Mouse (Mus musculus): ENCODE measurements around the gene Nr2f2. TPM values are rescaled to one million over a fixed set of nuclear protein-coding genes. Genes with fewer than 3 reads are reported as not detected.

Nr2f2 gene
- polyA plus RNA-seq, 1 experiment from 2014 or later, result 24.6 TPM

GRCm38 (mm10) chr7:70354606-70355356, 11.8 kb downstream of the Nr2f2 start:
- no peak overlapping the region for H3K27ac ChIP-seq (ENCODE audit: low read length)
- peak overlapping the region; percentile 87 for H3K4me2 ChIP-seq (ENCODE audit: low read depth, low read length)
- peaks cover 34% of the 10 kb centered on the region for H3K4me1 ChIP-seq (ENCODE audit: control insufficient read depth, insufficient read depth, low read length)
- peak overlapping the region; percentile 46 for H3K9ac ChIP-seq (ENCODE audit: low read depth, low read length)
- no peaks in the 10 kb centered on the region for H3K9me3 ChIP-seq (ENCODE audit: control insufficient read depth, low read length)
- ATAC-seq, result no peak
- 26% methylated on average over 14 of the region's 14 CpGs for WGBS
- peak overlapping the region; percentile 38 for H3K4me3 ChIP-seq (ENCODE audit: low read length)
- H3K27me3 ChIP-seq (replicated peaks; ENCODE audit: control insufficient read depth, insufficient read depth, low read length), result no peaks in the 10 kb centered on the region
- no peaks in the 10 kb centered on the region for H3K36me3 ChIP-seq (ENCODE audit: control insufficient read depth, insufficient read depth, low read length)

- Histone ChIP-seq H3K36me3 (ENCODE audit: control insufficient read depth, insufficient read depth, low read length) (no peaks in the 10 kb centered on the region), H3K4me1 (ENCODE audit: control insufficient read depth, insufficient read depth, low read length) (peaks cover 36% of the 10 kb centered on the region), H3K4me3 (ENCODE audit: low read length) (no peak overlapping the region), H3K9me3 (ENCODE audit: control insufficient read depth, low read length) (no peaks in the 10 kb centered on the region), H3K9ac (ENCODE audit: low read depth, low read length) (no peak overlapping the region; the same call in 1 of the 2 replicates), H3K27me3 (replicated peaks; ENCODE audit: control insufficient read depth, insufficient read depth, low read length) (no peaks in the 10 kb centered on the region), H3K4me2 (ENCODE audit: low read depth, low read length) (peak overlapping the region; percentile 42; the same call in 1 of the 2 replicates), H3K27ac (ENCODE audit: low read length) (no peak overlapping the region)
- no peak for ATAC-seq
- WGBS, result 8% methylated on average over 4 of the region's 4 CpGs
Measured at GRCm38 (mm10) chr7:70353151-70353550, 13.4 kb downstream of the Nr2f2 start.

GRCm38 (mm10) chr7:70352617-70353016, 13.9 kb downstream of the Nr2f2 start:
- H3K27ac ChIP-seq (ENCODE audit: low read length), result no peak overlapping the region
- H3K27me3 ChIP-seq (replicated peaks; ENCODE audit: control insufficient read depth, insufficient read depth, low read length), result no peaks in the 10 kb centered on the region
- peak overlapping the region; percentile 86 for H3K4me2 ChIP-seq (ENCODE audit: low read depth, low read length)
- no peaks in the 10 kb centered on the region for H3K36me3 ChIP-seq (ENCODE audit: control insufficient read depth, insufficient read depth, low read length)
- ATAC-seq, result no peak
- H3K9ac ChIP-seq (ENCODE audit: low read depth, low read length), result no peak overlapping the region
- H3K4me1 ChIP-seq (ENCODE audit: control insufficient read depth, insufficient read depth, low read length), result peaks cover 33% of the 10 kb centered on the region
- WGBS, result 39% methylated on average over 3 of the region's 3 CpGs
- H3K9me3 ChIP-seq (ENCODE audit: control insufficient read depth, low read length), result no peaks in the 10 kb centered on the region
- H3K4me3 ChIP-seq (ENCODE audit: low read length), result peak overlapping the region; percentile 66; the same call in 1 of the 2 replicates

GRCm38 (mm10) chr7:70351981-70352560, 14.5 kb downstream of the Nr2f2 start:
- peaks cover 31% of the 10 kb centered on the region for H3K4me1 ChIP-seq (ENCODE audit: control insufficient read depth, insufficient read depth, low read length)
- H3K27ac ChIP-seq (ENCODE audit: low read length), result 0 out of 2 replicates have a peak overlapping the region, but pooled peaks have one; percentile 34
- no peaks in the 10 kb centered on the region for H3K27me3 ChIP-seq (replicated peaks; ENCODE audit: control insufficient read depth, insufficient read depth, low read length)
- ATAC-seq, result no peak
- peak overlapping the region; percentile 86 for H3K4me2 ChIP-seq (ENCODE audit: low read depth, low read length)
- H3K9ac ChIP-seq (ENCODE audit: low read depth, low read length), result no peak overlapping the region
- 4% methylated on average over 1 of the region's 1 CpGs for WGBS
- H3K4me3 ChIP-seq (ENCODE audit: low read length), result peak overlapping the region; percentile 66
- H3K36me3 ChIP-seq (ENCODE audit: control insufficient read depth, insufficient read depth, low read length), result no peaks in the 10 kb centered on the region
- no peaks in the 10 kb centered on the region for H3K9me3 ChIP-seq (ENCODE audit: control insufficient read depth, low read length)

GRCm38 (mm10) chr7:70350781-70351551, 15.6 kb downstream of the Nr2f2 start:
- Histone ChIP-seq H3K9me3 (ENCODE audit: control insufficient read depth, low read length) (no peaks in the 10 kb centered on the region), H3K4me3 (ENCODE audit: low read length) (peak overlapping the region; percentile 66), H3K9ac (ENCODE audit: low read depth, low read length) (peak overlapping the region; percentile 84), H3K4me1 (ENCODE audit: control insufficient read depth, insufficient read depth, low read length) (peaks cover 24% of the 10 kb centered on the region), H3K27me3 (replicated peaks; ENCODE audit: control insufficient read depth, insufficient read depth, low read length) (no peaks in the 10 kb centered on the region), H3K4me2 (ENCODE audit: low read depth, low read length) (peak overlapping the region; percentile 86), H3K36me3 (ENCODE audit: control insufficient read depth, insufficient read depth, low read length) (no peaks in the 10 kb centered on the region), H3K27ac (ENCODE audit: low read length) (peak overlapping the region; percentile 85)
- WGBS, result under 1% methylated on average over 40 of the region's 55 CpGs
- ATAC-seq, result peak; percentile 64

- WGBS, result 32% methylated on average over 20 of the region's 20 CpGs
- H3K4me2 ChIP-seq (ENCODE audit: low read depth, low read length), result peak overlapping the region; percentile 86
- H3K4me1 ChIP-seq (ENCODE audit: control insufficient read depth, insufficient read depth, low read length), result peaks cover 22% of the 10 kb centered on the region
- peak; percentile 17; the same call in 1 of the 2 replicates for ATAC-seq
- H3K27me3 ChIP-seq (replicated peaks; ENCODE audit: control insufficient read depth, insufficient read depth, low read length), result no peaks in the 10 kb centered on the region
- peak overlapping the region; percentile 66 for H3K4me3 ChIP-seq (ENCODE audit: low read length)
- H3K9me3 ChIP-seq (ENCODE audit: control insufficient read depth, low read length), result no peaks in the 10 kb centered on the region
- H3K9ac ChIP-seq (ENCODE audit: low read depth, low read length), result peak overlapping the region; percentile 84; the same call in 1 of the 2 replicates
- H3K27ac ChIP-seq (ENCODE audit: low read length), result peak overlapping the region; percentile 85; the same call in 1 of the 2 replicates
- H3K36me3 ChIP-seq (ENCODE audit: control insufficient read depth, insufficient read depth, low read length), result no peaks in the 10 kb centered on the region
Measured at GRCm38 (mm10) chr7:70349981-70350670, 16.4 kb downstream of the Nr2f2 start.

GRCm38 (mm10) chr7:70348977-70349615, 17.4 kb downstream of the Nr2f2 start:
- H3K27ac ChIP-seq (ENCODE audit: low read length), result no peak overlapping the region
- H3K4me2 ChIP-seq (ENCODE audit: low read depth, low read length), result no peak overlapping the region
- ATAC-seq, result no peak
- H3K4me3 ChIP-seq (ENCODE audit: low read length), result no peak overlapping the region
- 0 out of 2 replicates have a peak overlapping the region, but pooled peaks have one; percentile 0 for H3K9ac ChIP-seq (ENCODE audit: low read depth, low read length)
- H3K4me1 ChIP-seq (ENCODE audit: control insufficient read depth, insufficient read depth, low read length), result peaks cover 19% of the 10 kb centered on the region
- no peaks in the 10 kb centered on the region for H3K27me3 ChIP-seq (replicated peaks; ENCODE audit: control insufficient read depth, insufficient read depth, low read length)
- WGBS, result 41% methylated on average over 11 of the region's 11 CpGs
- no peaks in the 10 kb centered on the region for H3K36me3 ChIP-seq (ENCODE audit: control insufficient read depth, insufficient read depth, low read length)
- no peaks in the 10 kb centered on the region for H3K9me3 ChIP-seq (ENCODE audit: control insufficient read depth, low read length)

- Histone ChIP-seq H3K4me1 (ENCODE audit: control insufficient read depth, insufficient read depth, low read length) (peaks cover 19% of the 10 kb centered on the region), H3K27ac (ENCODE audit: low read length) (no peak overlapping the region)
Measured at GRCm38 (mm10) chr7:70348064-70348976, 18.2 kb downstream of the Nr2f2 start.

More at GRCm38 (mm10) chr7:70348064-70348976, 18.2 kb downstream of the Nr2f2 start:
- Histone ChIP-seq H3K4me2 (ENCODE audit: low read depth, low read length) (no peak overlapping the region), H3K4me3 (ENCODE audit: low read length) (no peak overlapping the region), H3K36me3 (ENCODE audit: control insufficient read depth, insufficient read depth, low read length) (no peaks in the 10 kb centered on the region), H3K27me3 (replicated peaks; ENCODE audit: control insufficient read depth, insufficient read depth, low read length) (no peaks in the 10 kb centered on the region), H3K9me3 (ENCODE audit: control insufficient read depth, low read length) (no peaks in the 10 kb centered on the region), H3K9ac (ENCODE audit: low read depth, low read length) (0 out of 2 replicates have a peak overlapping the region, but pooled peaks have one; percentile 0)
- 51% methylated on average over 30 of the region's 30 CpGs for WGBS
- no peak for ATAC-seq

Measured in intestine, embryonic 16.5 days (tissue).